Mouse (Mus musculus) cerebellum, adult 9-11 months (tissue): ENCODE data around the gene Abat.
A peak's percentile ranks its signal among the peaks of the same experiment; 100 is the strongest.
"Not testable (repeated sequence)": the region's sequence is repeated elsewhere in the genome, so short reads cannot be mapped to it uniquely, and the experiment has no call there.

Experiments
- DNase-seq: peaks from one replicate; pipeline ENCODE4 v3.0.0; 2022

Abat gene

GRCm38 (mm10) chr16:8533477-8533876, 20.2 kb downstream of the Abat start:
- DNase-seq = no peak

- DNase-seq = no peak
These were observed 21.4 kb downstream of the Abat start for GRCm38 (mm10) chr16:8534466-8535200.

GRCm38 (mm10) chr16:8535411-8535810, 22.2 kb downstream of the Abat start:
- DNase-seq = no peak

GRCm38 (mm10) chr16:8539150-8539865, 26.1 kb downstream of the Abat start:
- no peak for DNase-seq

- peak; percentile 89 for DNase-seq
These were observed 27.7 kb downstream of the Abat start for GRCm38 (mm10) chr16:8540859-8541314.

- DNase-seq = no peak
These were observed 34.6 kb downstream of the Abat start for GRCm38 (mm10) chr16:8547836-8548235.

GRCm38 (mm10) chr16:8549506-8549905, 36.3 kb downstream of the Abat start:
- DNase-seq = no peak

GRCm38 (mm10) chr16:8554351-8554750, 41.1 kb downstream of the Abat start:
- DNase-seq = no peak

GRCm38 (mm10) chr16:8554751-8555150, 41.5 kb downstream of the Abat start:
- DNase-seq = not testable (repeated sequence)

GRCm38 (mm10) chr16:8555371-8555770, 42.1 kb downstream of the Abat start:
- not testable (repeated sequence) for DNase-seq

- DNase-seq = no peak
These were observed 46.9 kb downstream of the Abat start for GRCm38 (mm10) chr16:8560079-8560478.

GRCm38 (mm10) chr16:8561101-8561500, 47.9 kb downstream of the Abat start:
- not testable (repeated sequence) for DNase-seq

GRCm38 (mm10) chr16:8561856-8562255, 48.6 kb downstream of the Abat start:
- not testable (repeated sequence) for DNase-seq

- not testable (repeated sequence) for DNase-seq
These were observed 49.6 kb downstream of the Abat start for GRCm38 (mm10) chr16:8562827-8563226.

- no peak for DNase-seq
These were observed 51.6 kb downstream of the Abat start for GRCm38 (mm10) chr16:8564836-8565235.

GRCm38 (mm10) chr16:8565539-8565938, 52.3 kb downstream of the Abat start:
- no peak for DNase-seq

- no peak for DNase-seq
These were observed 53.0 kb downstream of the Abat start for GRCm38 (mm10) chr16:8566115-8566711.

- DNase-seq = no peak
These were observed 55.7 kb downstream of the Abat start for GRCm38 (mm10) chr16:8568881-8569280.

- no peak for DNase-seq
These were observed 57.1 kb downstream of the Abat start for GRCm38 (mm10) chr16:8570336-8570735.

GRCm38 (mm10) chr16:8570901-8571615, 57.8 kb downstream of the Abat start:
- DNase-seq = no peak

GRCm38 (mm10) chr16:8573041-8573440, 59.8 kb downstream of the Abat start:
- DNase-seq = no peak

GRCm38 (mm10) chr16:8573751-8574150, 60.5 kb downstream of the Abat start:
- no peak for DNase-seq

- DNase-seq = no peak
These were observed 61.1 kb downstream of the Abat start for GRCm38 (mm10) chr16:8574316-8574715.
